Mouse (Mus musculus) liver, postnatal 0 days (tissue): Measurements from ENCODE around the gene Pkn3.

Source experiments
- CTCF ChIP-seq: sonication (generic); IDR thresholded peaks from 2 replicates; pipeline ENCODE4 v1.5.1; 2016; ENCODE audit warnings: antibody characterized with exemption, low read depth
- EP300 ChIP-seq: IDR thresholded peaks from 2 replicates; pipeline ENCODE4 v1.6.1; 2016; ENCODE audit warnings: antibody characterized with exemption, low read depth, mild to moderate bottlenecking

DNA sequence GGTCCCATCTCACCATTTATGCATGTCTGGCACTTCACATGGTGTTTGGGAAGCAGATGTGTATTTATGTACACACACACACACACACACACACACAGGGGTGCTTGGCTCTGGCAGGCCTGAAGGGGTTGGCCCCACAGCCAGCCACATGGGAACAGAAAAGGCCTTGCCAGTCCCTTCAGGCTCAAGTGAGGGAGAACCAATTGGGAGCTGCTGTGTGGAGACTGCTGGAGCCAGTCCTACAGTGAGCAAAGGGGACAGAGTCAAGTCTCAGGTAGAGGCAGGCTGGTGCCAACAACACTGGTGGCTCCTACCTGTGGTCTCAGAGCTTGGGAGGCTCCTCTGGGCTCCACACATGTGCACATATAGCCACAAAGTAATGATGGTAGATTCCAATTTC is 37.8 kb upstream of the Pkn3 start:
- TF ChIP-seq EP300 (no peak), CTCF (no peak)
